Mouse (Mus musculus) neutrophil, adult 59 days (primary cell): ENCODE results near the gene Inha. TPM values are rescaled to one million over a fixed set of nuclear protein-coding genes. Genes with fewer than 3 reads are reported as not detected.

Source experiments
- total RNA-seq, 2 experiments: library from RNA; stranded (reverse); gene quantifications; 1 replicate in 1 of 2; 2 replicates in 1 of 2; pipeline ENCODE4 v1.2.4; 2023

Inha gene
- total RNA-seq, result not detected

DNA sequence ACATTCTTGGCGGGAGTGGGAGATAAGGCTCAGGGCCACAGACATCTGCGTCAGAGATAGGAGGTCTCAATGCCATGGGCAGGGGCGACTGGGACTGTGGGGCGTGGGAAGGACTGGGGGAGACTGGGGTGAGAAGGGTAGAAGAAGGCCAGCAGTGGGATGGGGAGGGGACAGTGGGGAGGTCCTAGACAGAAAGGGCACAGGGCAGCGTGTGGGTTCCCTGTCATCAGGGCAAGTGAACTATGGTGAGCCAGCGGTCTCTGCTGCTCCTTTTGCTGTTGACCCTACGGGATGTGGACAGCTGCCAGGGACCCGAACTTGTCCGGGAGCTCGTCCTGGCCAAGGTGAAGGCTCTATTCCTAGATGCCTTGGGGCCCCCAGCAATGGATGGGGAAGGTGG lies at the start of gene Inha:
Gene Inha (plus strand): TSS at position 72 of the 400 bp plus-strand sequence.

DNA sequence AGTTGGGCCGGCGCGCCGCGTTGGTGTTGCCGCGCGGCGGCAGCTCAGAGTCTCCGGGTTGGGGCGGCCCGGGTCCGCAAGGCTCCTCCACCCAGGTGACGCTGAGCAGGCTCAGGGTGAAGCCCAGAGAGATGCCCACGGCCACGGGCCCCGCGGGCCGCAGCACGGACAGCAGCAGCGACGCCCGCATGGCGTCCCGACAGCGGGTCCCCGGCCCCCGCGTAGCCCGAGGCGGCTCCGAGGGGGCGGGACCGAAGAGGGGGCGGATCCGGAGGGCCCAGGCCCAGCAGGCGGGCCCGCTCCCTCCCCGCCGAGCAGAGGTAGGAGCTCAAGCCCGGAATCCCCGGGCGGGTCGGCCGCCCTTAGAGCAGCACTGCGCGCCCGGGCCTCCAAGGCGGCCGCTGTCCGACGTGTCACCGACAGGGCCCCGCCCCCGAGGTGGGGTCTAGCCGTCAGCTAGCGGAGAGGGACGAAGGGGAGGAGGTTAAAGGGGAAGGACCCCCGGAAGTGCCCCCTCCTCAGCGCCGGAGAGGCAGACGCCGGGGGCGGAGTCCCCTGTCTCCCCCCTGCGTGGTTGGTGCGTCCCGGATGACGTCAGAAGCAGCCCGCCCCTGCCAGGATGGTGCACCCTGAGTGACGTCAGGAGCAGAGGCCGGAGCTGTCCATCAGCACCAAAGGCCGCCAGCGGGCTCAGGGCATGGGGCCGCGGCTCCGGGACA lies 27.8 kb upstream of the Inha start, which contains the start of the genes Chpf and Tmem198:
Gene Chpf (minus strand): TSS at position 392 of the 719 bp plus-strand sequence.
Gene Tmem198 (plus strand): TSS at position 617 of the 719 bp plus-strand sequence.

DNA sequence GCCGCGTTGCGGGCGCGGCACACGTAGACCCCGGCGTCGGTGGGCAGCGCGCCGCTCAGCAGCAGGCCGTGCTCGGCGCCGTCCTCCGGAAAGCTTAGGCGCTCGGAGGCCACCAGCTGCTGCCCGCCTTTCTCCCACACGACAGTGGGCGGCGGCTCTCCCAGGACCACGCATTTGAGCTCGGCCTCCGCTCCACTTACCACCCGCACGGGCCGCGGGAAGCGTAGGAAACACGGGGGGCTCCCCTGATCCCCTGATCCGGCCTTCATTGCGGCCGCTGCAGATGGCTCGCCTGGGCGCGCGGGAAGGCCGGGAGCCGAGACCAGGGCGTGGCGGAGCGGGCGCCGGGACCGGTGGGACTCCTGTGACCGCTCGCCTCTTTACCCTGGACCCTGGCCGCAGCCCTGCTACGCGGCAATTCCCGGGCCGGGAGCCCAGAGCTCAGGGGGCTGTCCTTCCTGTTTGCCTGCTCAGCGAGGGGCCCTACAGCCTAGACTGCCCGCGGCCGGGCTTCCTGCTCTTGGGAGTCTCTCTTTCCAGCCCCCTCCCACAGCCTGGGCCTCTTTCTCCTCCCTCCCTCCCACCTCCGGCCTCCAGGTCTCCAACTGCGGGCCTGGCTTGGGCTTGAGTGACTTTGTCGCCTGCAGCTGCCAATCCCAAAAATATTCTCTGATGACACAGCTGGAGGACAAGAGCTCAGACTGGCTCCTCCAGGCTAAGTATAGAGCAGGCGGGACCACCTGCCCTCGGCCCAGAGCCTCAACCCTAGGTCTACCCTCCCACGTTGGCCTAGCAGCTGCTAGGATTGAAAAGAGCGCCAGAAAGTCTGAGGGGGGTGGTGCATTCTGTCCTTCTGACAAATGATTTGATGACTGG lies 683 bp upstream of the Inha start, which contains the start of gene Obsl1:
Gene Obsl1 (minus strand): TSS at position 497 of the 876 bp plus-strand sequence.

DNA sequence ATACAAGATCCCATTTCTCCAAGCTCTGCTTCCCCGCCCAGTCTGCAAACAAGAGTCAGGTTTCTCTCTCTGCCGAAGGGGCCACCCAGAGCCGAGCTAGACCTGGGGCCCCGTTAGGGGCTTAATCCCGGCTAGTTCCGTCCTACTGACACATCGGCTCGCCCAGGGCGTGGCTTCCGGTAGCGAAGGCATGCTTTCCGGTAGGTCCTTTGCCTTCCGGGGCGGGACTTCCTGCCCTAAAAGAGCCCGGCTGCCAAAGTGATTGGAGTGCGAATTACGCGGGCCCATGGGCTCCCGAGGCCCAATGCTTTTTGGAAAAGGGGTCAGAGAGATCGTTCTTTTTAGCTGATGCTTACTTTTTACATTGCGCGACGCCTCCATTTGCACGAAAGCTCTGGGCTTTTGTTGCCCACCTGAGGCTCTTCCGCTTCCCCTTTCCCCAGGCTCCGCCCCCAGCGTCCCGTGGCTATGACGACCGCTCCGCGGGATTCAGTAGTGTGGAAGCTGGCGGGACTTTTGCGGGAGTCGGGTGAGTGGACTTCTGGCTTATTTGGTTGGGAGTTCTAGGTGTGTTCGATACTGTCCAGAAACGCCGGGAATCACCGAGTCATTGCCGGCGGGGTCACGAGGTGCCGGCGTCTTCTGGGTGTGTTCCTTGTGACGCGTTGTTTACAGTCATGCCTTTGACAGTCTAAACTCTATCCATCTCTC lies 14.6 kb downstream of the Inha start, which contains the start of gene Stk11ip:
Gene Stk11ip (plus strand): TSS at position 209 of the 711 bp plus-strand sequence.

DNA sequence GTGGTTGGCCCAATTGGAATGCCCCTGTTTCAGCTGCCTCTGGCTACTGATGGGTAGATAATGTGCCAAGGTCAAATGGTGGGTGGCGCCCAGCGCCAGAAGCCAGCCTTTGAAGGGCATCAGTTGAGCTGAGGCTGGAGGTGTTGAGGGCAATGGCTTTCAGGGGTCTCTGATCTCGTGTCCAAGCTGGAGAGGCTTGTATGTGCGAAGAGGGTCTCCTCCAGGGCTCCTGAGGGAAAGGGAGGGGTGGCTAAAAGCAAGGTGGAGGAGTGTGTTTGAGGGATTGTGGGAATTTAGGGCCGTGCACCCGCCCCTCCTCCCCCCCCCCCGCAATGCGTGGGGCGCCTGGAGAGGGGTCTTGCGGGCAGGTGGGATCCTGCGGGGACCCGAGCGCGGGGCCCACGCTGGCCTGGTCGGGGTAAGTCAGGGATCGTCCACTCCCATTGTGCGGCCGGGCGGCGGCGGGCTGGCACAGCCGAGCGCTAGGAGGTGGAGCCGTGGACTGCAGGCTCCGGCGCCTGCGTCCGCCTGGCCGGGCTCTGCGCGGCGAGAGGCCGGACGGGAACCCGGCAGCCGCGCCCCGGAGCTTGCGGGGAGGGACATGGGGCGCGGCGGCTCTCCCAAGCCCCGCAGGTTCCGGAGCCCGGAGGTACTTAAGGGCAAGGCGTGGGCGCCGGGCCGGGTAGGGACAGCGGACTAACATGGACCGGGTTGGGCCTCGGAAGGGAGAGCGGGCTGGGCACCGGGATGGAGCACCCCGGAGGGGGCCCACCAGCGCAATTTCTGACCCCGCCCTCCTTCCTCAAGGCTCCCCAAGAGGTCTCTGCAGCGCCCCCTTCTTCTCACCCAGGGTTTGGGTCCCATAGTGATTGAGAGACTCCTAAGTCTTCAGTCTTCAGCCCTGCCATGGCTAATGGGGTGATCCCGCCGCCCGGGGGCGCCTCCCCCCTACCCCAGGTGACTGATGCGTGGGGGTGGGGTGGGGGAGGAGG lies 39.4 kb downstream of the Inha start, which contains the start of gene Slc4a3:
Gene Slc4a3 (plus strand): TSS at position 302 of the 992 bp plus-strand sequence.

Other genes with a start within 250 kb of the Inha start
- not detected for gene Ptprn, start 242.6 kb upstream of the Inha start, total RNA-seq
- not detected for gene Resp18, start 228.7 kb upstream of the Inha start, total RNA-seq
- gene Dnpep, start 189.1 kb upstream of the Inha start, total RNA-seq, result 10 to 100 TPM; 27.7 to 32.2 TPM
- under 1 TPM; 0.16 to 0.31 TPM for gene Des, start 146.7 kb upstream of the Inha start, total RNA-seq
- gene Speg, start 131.8 kb upstream of the Inha start, total RNA-seq, result not detected
- gene Gmppa, start 71.1 kb upstream of the Inha start, total RNA-seq, result 10 to 100 TPM; 38.8 to 46.6 TPM
- not detected for gene Asic4, start 56.6 kb upstream of the Inha start, total RNA-seq
- gene Chpf, start 27.8 kb upstream of the Inha start, total RNA-seq, result 1 to 10 TPM in 1 of 2 experiments, under 1 TPM in 1; 0.84 to 1.1 TPM
- gene Tmem198, start 27.5 kb upstream of the Inha start, total RNA-seq, result under 1 TPM in 1 of 2 experiments, not detected in 1; 0.62 TPM
- under 1 TPM; 0.18 TPM for gene Obsl1, start 625 bp upstream of the Inha start, total RNA-seq
- gene Stk11ip, start 14.5 kb downstream of the Inha start, total RNA-seq, result 10 to 100 TPM; 48.3 to 51.3 TPM
- not detected for gene Slc4a3, start 39.2 kb downstream of the Inha start, total RNA-seq